Mouse (Mus musculus) liver, embryonic 14.5 days (tissue): ENCODE measurements around the gene Atp8a1. TPM values are rescaled to one million over a fixed set of nuclear protein-coding genes. Genes with fewer than 3 reads are reported as not detected.
A peak's percentile ranks its signal among the peaks of the same experiment; 100 is the strongest.

Source experiments
- ATAC-seq: fragments of 200-750 bp; cut with Nextera tagmentation; 2 replicates; pipeline ENCODE4 v1.8.0; 2017; ENCODE audit warnings: moderate number of reproducible peaks, mild to moderate bottlenecking, moderate library complexity; ENCODE audit not compliant: insufficient read depth
- DNase-seq, 3 experiments: peaks; one replicate each; pipeline ENCODE4 v3.0.0-alpha.2; 2012 to 2013; ENCODE audit warnings: low read depth in 3 of 3, low spot score in 3 of 3
- H3K27ac ChIP-seq: fragments of 300-500 bp; sonication (generic); 2 replicates; pipeline ENCODE4 v1.5.1; 2014; ENCODE audit warnings: moderate library complexity, mild to moderate bottlenecking, control low read depth, inconsistent platforms
- H3K27me3 ChIP-seq: fragments of 300-500 bp; sonication (generic); 2 replicates; pipeline ENCODE4 v1.6.1; 2014; ENCODE audit warnings: mild to moderate bottlenecking, low read length, moderate library complexity; ENCODE audit not compliant: control insufficient read depth, insufficient read depth
- H3K36me3 ChIP-seq: fragments of 300-500 bp; sonication (generic); replicated peaks from 2 replicates; pipeline ENCODE4 v1.6.1; 2014; ENCODE audit warnings: low read depth; ENCODE audit not compliant: control insufficient read depth, insufficient read depth
- H3K4me1 ChIP-seq, 2 experiments: fragments of 200-500 bp in 1 of 2; fragments of 300-500 bp in 1 of 2; sonication (generic) in 1 of 2; replicated peaks; 2 replicates each; pipeline ENCODE4 v1.6.1; 2012 to 2014; ENCODE audit warnings: antibody characterized with exemption in 1 of 2, inconsistent platforms in 1 of 2, low read length in 1 of 2; ENCODE audit not compliant: control insufficient read depth in 2 of 2, insufficient read depth in 2 of 2
- H3K4me2 ChIP-seq: fragments of 300-500 bp; sonication (generic); 2 replicates; pipeline ENCODE4 v1.6.1; 2014; ENCODE audit warnings: low read depth, mild to moderate bottlenecking, control low read depth, moderate library complexity
- H3K4me3 ChIP-seq, 2 experiments: fragments of 200-500 bp in 1 of 2; fragments of 300-500 bp in 1 of 2; sonication (generic) in 1 of 2; 2 replicates each; pipeline ENCODE4 v1.5.1; 2012 to 2014; ENCODE audit warnings: low read depth in 2 of 2, low read length in 2 of 2, mild to moderate bottlenecking in 2 of 2, control low read depth in 1 of 2, inconsistent platforms in 1 of 2, moderate library complexity in 1 of 2; ENCODE audit not compliant: insufficient read depth in 1 of 2
- H3K9ac ChIP-seq: fragments of 300-500 bp; sonication (generic); replicated peaks from 2 replicates; pipeline ENCODE4 v1.6.1; 2014; ENCODE audit warnings: mild to moderate bottlenecking, control low read depth, moderate library complexity
- H3K9me3 ChIP-seq: fragments of 300-500 bp; sonication (generic); 2 replicates; pipeline ENCODE4 v1.6.1; 2016; ENCODE audit warnings: low read length, mixed read lengths; ENCODE audit not compliant: control insufficient read depth
- CTCF ChIP-seq: IDR thresholded peaks from 2 replicates; pipeline ENCODE4 v1.5.1; 2016; ENCODE audit warnings: antibody characterized with exemption, low read depth, control low read depth
- EP300 ChIP-seq: IDR thresholded peaks from 2 replicates; pipeline ENCODE4 v1.6.1; 2016; ENCODE audit warnings: antibody characterized with exemption, low read depth
- WGBS: fragments of 180-500 bp; shearing (Covaris S2); extraction: QIAGEN DNeasy Blood & Tissue Kit; methylation state at CpG from one replicate; pipeline ENCODE4 v1.1.7; 2014; ENCODE audit not compliant: insufficient replicate concordance; 5-methylcytosine and 5-hydroxymethylcytosine counted together
- polyA plus RNA-seq, 2 experiments: library from polyadenylated mRNA; depleted of rRNA in 1 of 2; stranded (reverse) in 1 of 2; unstranded in 1 of 2; fragments of >200 nt; fragmentation: Nextera tagmentation in 1 of 2; extraction: Ambion mirVana in 1 of 2; gene quantifications; 2 replicates each; pipeline versions ENCODE4 v1.2.1 to v1.2.3; 2012 to 2014

Gene Atp8a1
- polyA plus RNA-seq, 2 experiments, result 21.0 to 42.5 TPM

- H3K4me3 ChIP-seq, result no peak overlapping the region
- peaks cover 30 to 51% of the 10 kb centered on the region in 2 experiments for H3K4me1 ChIP-seq
- no peak overlapping the region for H3K4me2 ChIP-seq
- H3K27ac ChIP-seq, result no peak overlapping the region
- ATAC-seq (no peak), DNase-seq (no peak)
- H3K27me3 ChIP-seq, result no peaks in the 10 kb centered on the region
- H3K36me3 ChIP-seq, result no peaks in the 10 kb centered on the region
- TF ChIP-seq EP300 (no peak), CTCF (no peak)
- no peak overlapping the region for H3K9ac ChIP-seq
- H3K9me3 ChIP-seq, result no peaks in the 10 kb centered on the region
- WGBS, result 78% methylated on average over 3 of the region's 3 CpGs
These were observed 20.3 kb downstream of the Atp8a1 start for GRCm38 (mm10) chr5:67826935-67827334.

DNA sequence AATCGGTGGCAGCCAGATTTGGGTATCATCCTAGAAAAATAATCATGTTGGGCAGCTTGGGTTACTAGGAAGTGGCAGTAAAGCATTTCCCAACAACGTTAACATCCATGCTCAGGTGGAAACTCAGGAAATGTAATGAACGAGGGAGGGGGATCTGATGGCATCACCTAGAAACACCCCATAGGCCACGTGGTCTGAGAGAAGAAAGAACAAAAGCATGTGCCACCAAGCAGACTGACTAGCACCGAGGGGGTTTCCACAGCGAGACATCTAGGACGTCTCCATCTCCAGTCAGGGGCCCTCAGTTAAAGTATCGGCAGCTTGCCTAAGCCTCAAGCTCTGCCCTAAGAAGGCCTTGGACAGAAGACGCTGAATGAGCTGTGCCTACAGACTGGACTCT lies 21.0 kb downstream of the Atp8a1 start:
- ATAC-seq (no peak), DNase-seq (no peak)
- Histone ChIP-seq H3K4me3 (no peak overlapping the region), H3K4me1 (peaks cover 31 to 49% of the 10 kb centered on the region in 2 experiments), H3K9ac (no peak overlapping the region), H3K36me3 (no peaks in the 10 kb centered on the region), H3K27me3 (no peaks in the 10 kb centered on the region), H3K4me2 (no peak overlapping the region), H3K27ac (no peak overlapping the region), H3K9me3 (no peaks in the 10 kb centered on the region)
- no peak for TF ChIP-seq CTCF
- no peak for TF ChIP-seq EP300
- 77% methylated on average over 9 of the region's 9 CpGs for WGBS

- DNase-seq (no peak), ATAC-seq (no peak)
- H3K36me3 ChIP-seq, result no peaks in the 10 kb centered on the region
- H3K4me1 ChIP-seq, result peaks cover 34 to 55% of the 10 kb centered on the region in 2 experiments
- H3K27ac ChIP-seq, result no peak overlapping the region
- TF ChIP-seq EP300 (no peak), CTCF (no peak)
- H3K4me2 ChIP-seq, result no peak overlapping the region
- no peak overlapping the region for H3K4me3 ChIP-seq
- 81% methylated on average over 2 of the region's 2 CpGs for WGBS
- H3K9me3 ChIP-seq, result no peaks in the 10 kb centered on the region
- H3K9ac ChIP-seq, result no peak overlapping the region
- H3K27me3 ChIP-seq, result no peaks in the 10 kb centered on the region
These were observed 22.6 kb downstream of the Atp8a1 start for GRCm38 (mm10) chr5:67824600-67824999.

DNA sequence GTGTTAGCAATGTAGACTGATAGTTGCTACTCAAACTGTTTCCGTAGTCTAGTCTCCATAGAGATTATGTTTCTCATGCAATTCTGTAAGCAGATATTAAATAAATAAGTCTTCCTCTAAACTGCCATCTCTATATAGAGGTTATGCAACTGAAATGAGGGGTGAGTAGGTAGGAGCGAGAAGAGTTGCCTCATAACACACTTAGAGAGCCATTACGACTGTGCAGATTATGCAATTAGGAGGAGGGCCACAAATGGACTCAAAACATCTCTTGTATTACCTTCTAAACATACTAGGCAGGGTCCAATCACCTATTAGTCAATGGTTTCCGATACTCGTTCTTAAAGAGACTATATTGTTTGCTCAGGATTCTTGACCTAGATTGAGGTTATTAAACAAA lies 23.5 kb downstream of the Atp8a1 start:
- no peak for TF ChIP-seq EP300
- WGBS, result 76% methylated on average over 5 of the region's 5 CpGs
- Histone ChIP-seq H3K4me3 (no peak overlapping the region), H3K9me3 (no peaks in the 10 kb centered on the region), H3K4me1 (peaks cover 31 to 46% of the 10 kb centered on the region in 2 experiments), H3K9ac (no peak overlapping the region), H3K27me3 (no peaks in the 10 kb centered on the region), H3K36me3 (no peaks in the 10 kb centered on the region), H3K4me2 (no peak overlapping the region), H3K27ac (no peak overlapping the region)
- ATAC-seq (no peak), DNase-seq (no peak)

DNA sequence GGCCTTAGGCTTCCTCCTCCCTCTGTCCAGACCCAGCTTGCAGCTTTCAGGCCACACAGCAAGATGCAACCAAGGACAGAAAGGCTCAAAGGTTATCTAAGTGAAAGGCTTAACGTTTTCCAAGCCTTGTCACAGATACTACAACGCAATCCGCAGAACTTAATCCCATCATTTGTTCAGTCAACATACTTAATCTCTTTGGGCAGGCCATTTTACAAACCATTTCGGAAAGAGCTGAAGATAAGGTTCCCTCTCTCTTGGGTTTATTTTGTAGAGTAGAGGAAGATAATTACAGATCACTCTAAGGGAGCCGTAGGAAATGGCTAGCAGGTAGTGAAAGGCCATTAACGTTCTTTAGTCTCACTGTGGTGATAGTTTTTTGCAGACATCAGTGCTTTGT lies 24.6 kb downstream of the Atp8a1 start:
- Histone ChIP-seq H3K9me3 (no peaks in the 10 kb centered on the region), H3K4me3 (no peak overlapping the region), H3K9ac (peak overlapping the region; percentile 5; the same call in 1 of the 2 replicates), H3K27ac (peak overlapping the region; percentile 18), H3K4me2 (peak overlapping the region; percentile 54), H3K27me3 (no peaks in the 10 kb centered on the region), H3K36me3 (no peaks in the 10 kb centered on the region), H3K4me1 (peaks cover 31 to 42% of the 10 kb centered on the region in 2 experiments)
- peak; percentile 24; the same call in 1 of the 2 replicates for ATAC-seq
- 19% methylated on average over 6 of the region's 6 CpGs for WGBS
- peak; percentile 5; the same call in 1 of the 2 replicates for TF ChIP-seq EP300
- TF ChIP-seq CTCF, result no peak
- DNase-seq, result no peak
